Mouse (Mus musculus) ovary, postnatal 36 days (tissue): ENCODE measurements around the gene Gja3.
"Not testable (repeated sequence)": the region's sequence is repeated elsewhere in the genome, so short reads cannot be mapped to it uniquely, and the experiment has no call there.

Experiments used
- DNase-seq: peaks from one replicate; pipeline ENCODE4 v3.0.0; 2022; ENCODE audit warnings: low spot score, mixed read lengths

The Gja3 gene

DNA sequence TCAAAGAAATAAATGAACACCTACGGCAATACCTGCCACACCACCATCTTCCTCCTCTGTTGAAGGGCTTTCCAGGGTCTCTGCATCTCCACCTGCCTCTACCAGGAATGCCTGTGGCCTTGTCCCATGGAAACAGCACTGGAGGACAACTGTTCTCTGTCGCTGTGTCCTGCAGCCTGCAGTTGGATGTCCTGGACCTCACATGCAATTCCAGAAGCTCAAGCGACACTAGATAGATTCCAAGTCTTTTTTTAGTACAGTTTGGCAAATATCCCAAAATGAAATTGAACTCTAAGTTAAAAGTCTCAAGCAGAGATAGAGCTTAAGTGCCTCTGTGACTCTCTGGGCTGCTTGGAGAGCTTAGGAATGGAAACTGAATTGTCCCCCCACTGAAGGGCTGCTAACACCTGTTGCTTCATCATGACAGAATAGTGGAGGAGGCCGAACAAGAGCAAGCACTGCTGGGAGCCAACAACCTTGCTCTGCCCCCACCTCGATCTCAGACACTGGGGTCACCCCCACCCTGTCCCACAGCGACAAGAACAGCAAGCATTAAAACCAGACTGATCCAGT lies 22.9 kb downstream of the Gja3 start:
- no peak for DNase-seq

GRCm38 (mm10) chr14:57034135-57034534 lies 23.8 kb downstream of the Gja3 start:
- no peak for DNase-seq

- DNase-seq = no peak
These were observed 25.1 kb downstream of the Gja3 start for GRCm38 (mm10) chr14:57032850-57033249.

- no peak for DNase-seq
These were observed 39.5 kb downstream of the Gja3 start for GRCm38 (mm10) chr14:57018436-57018835.

GRCm38 (mm10) chr14:57016806-57017205 lies 41.1 kb downstream of the Gja3 start:
- DNase-seq = not testable (repeated sequence)

DNA sequence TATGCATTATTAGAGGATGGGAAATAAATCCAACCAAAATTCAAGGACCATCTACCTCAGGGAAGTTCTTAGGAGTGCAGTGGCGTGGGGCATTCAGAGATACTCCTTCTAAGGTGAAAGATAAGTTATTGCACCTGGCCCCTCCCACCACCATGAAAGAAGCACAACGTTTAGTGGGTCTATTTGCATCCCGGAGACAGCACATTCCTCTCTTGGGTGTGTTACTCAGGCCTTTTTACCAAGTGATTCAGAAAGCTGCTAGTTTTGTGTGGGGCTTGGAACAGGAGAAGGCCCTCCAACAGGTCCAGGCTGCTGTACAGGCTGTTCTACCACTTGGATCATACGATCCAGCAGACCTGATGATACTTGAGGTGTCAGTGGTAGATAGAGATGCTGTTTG lies 69.3 kb downstream of the Gja3 start:
- DNase-seq = no peak
